25 mouse cellular contexts compared by ENCODE assay signal in the genomic region with DNA sequence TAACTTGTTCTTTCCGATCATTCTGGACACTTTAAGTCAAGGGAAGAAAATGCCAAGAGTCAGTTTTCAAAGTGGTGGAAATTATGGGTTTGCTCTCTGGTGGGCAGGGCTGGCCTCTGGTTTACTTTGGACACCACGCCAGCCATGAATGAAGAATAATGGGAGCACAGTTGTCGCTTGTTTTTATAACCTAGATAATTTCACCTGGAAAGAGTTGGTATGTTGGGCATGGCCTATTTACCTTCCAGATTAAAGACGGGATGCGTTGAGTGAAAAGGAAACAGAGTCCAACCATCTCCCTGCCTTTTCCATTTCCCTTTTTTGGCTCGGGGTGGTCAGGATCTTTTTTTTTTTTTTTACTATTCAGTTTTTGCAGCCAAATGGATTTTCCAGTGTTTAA.
"Had no signal": no experiment of that assay in that cellular context is flagged by ENCODE, and none has a peak within 500 bp of the region (broad histone marks: within the 10 kb centered on the region; RNA-seq: fewer than 3 reads in every experiment).

No protein-coding gene starts in this region.

- H3K9ac ChIP-seq: heart, embryonic 13.5 days; heart, embryonic 15.5 days; hindbrain, embryonic 12.5 days; hindbrain, embryonic 14.5 days; intestine, embryonic 15.5 days; liver, embryonic 13.5 days; liver, embryonic 15.5 days had no signal

- H3K4me1 ChIP-seq: hindbrain, embryonic 12.5 days; intestine, embryonic 15.5 days; liver, embryonic 13.5 days had no signal

- DNase-seq: gastrocnemius, postnatal 14 days; gastrocnemius, postnatal 36 days; heart, adult 18-20 months; heart, postnatal 14 days; heart, postnatal 36 days; kidney, adult 18-20 months; kidney, adult 8-10 months; kidney, postnatal 10 days; kidney, postnatal 25 days; kidney, postnatal 4 days; liver; liver, embryonic 13.5 days had no signal

- ATAC-seq: hindbrain, embryonic 16.5 days; inflammation-experienced regulatory T-cells, adult 6 months; intestine, embryonic 15.5 days; intestine, postnatal 0 days had no signal

- H3K27ac ChIP-seq: hindbrain, embryonic 12.5 days; hindbrain, embryonic 14.5 days; intestine, embryonic 15.5 days; layer of hippocampus, adult 2 months; left cerebral cortex, adult 2 months; liver, embryonic 13.5 days; liver, embryonic 15.5 days had no signal

- H3K4me3 ChIP-seq: heart, embryonic 13.5 days; heart, embryonic 15.5 days; hindbrain, embryonic 12.5 days; intestine, embryonic 15.5 days; layer of hippocampus, adult 2 months; left cerebral cortex, adult 2 months; liver, embryonic 13.5 days; liver, embryonic 15.5 days had no signal

- H3K4me2 ChIP-seq: heart, embryonic 11.5 days; heart, embryonic 13.5 days; heart, embryonic 15.5 days; hindbrain, embryonic 12.5 days; hindbrain, embryonic 14.5 days; intestine, embryonic 15.5 days; liver, embryonic 11.5 days; liver, embryonic 13.5 days; liver, embryonic 15.5 days had no signal

- H3K9me3 ChIP-seq: heart, embryonic 15.5 days; intestine, embryonic 15.5 days had no signal

- H3K36me3 ChIP-seq: heart, embryonic 15.5 days; hindbrain, embryonic 12.5 days; intestine, embryonic 15.5 days had no signal

- H3K27me3 ChIP-seq: heart, embryonic 13.5 days; heart, embryonic 15.5 days; hindbrain, embryonic 12.5 days; intestine, embryonic 15.5 days; liver, embryonic 13.5 days; liver, embryonic 15.5 days had no signal
